Mouse (Mus musculus) cortical plate, adult 2 months (tissue): ENCODE measurements around the gene Mat1a.

ENCODE experiments used
- CTCF ChIP-seq: fragments of 200-500 bp; IDR thresholded peaks from 2 replicates; pipeline ENCODE4 v1.5.1; 2011; ENCODE audit warnings: mild to moderate bottlenecking, control low read depth, low read length; ENCODE audit not compliant: insufficient read depth; ENCODE audit errors: extremely low read depth
- POLR2A ChIP-seq: fragments of 200-500 bp; IDR thresholded peaks from 2 replicates; pipeline ENCODE4 v1.6.1; 2011; ENCODE audit warnings: mild to moderate bottlenecking, low read length, control low read depth; ENCODE audit not compliant: insufficient read depth; ENCODE audit errors: extremely low read depth

DNA sequence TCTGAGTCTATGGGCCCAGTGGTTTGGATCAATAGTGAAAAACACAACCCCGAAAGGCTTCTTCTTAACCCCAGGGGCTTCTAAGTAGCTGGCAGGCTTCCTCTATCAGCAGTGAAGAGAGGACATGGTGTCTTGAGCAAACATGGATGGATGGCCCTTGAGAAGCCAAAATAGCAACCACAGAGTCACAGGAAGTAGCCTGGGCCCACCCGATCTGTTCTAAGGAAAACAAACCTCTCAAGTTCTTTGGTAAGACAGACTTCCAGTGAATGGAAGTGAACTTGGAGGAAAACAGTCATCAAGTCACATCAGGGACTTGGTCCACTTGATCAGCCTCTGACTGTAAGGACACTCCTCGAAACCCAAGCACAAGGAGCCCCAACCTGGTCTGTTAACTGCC lies 42.1 kb downstream of the Mat1a start:
- no peak for TF ChIP-seq POLR2A
- no peak for TF ChIP-seq CTCF
